Mouse (Mus musculus): ENCODE data around the gene Rxra.

Gene Rxra

GRCm38 (mm10) chr2:27676106-27676477, at the start of gene Rxra:
Rxra (plus strand) TSS chr2:27676440.
- DNase-seq (ENCODE audit: extremely low read depth, insufficient read length, low spot score) = peak; percentile 82

GRCm38 (mm10) chr2:27626604-27627003, 49.6 kb upstream of the Rxra start:
- no peak for DNase-seq (ENCODE audit: extremely low read depth, insufficient read length, low spot score)

- DNase-seq (ENCODE audit: extremely low read depth, insufficient read length, low spot score) = no peak
These were observed 45.5 kb upstream of the Rxra start for GRCm38 (mm10) chr2:27630601-27631285.

GRCm38 (mm10) chr2:27633471-27633870, 42.8 kb upstream of the Rxra start:
- no peak for DNase-seq (ENCODE audit: extremely low read depth, insufficient read length, low spot score)

GRCm38 (mm10) chr2:27634018-27634417, 42.2 kb upstream of the Rxra start:
- DNase-seq (ENCODE audit: extremely low read depth, insufficient read length, low spot score) = no peak

- no peak for DNase-seq (ENCODE audit: extremely low read depth, insufficient read length, low spot score)
These were observed 41.0 kb upstream of the Rxra start for GRCm38 (mm10) chr2:27635147-27635738.

GRCm38 (mm10) chr2:27636796-27637195, 39.4 kb upstream of the Rxra start:
- DNase-seq (ENCODE audit: extremely low read depth, insufficient read length, low spot score) = no peak

- no peak for DNase-seq (ENCODE audit: extremely low read depth, insufficient read length, low spot score)
These were observed 38.9 kb upstream of the Rxra start for GRCm38 (mm10) chr2:27637281-27637896.

- DNase-seq (ENCODE audit: extremely low read depth, insufficient read length, low spot score) = no peak
These were observed 36.5 kb upstream of the Rxra start for GRCm38 (mm10) chr2:27639631-27640334.

GRCm38 (mm10) chr2:27640900-27641479, 35.2 kb upstream of the Rxra start:
- no peak for DNase-seq (ENCODE audit: extremely low read depth, insufficient read length, low spot score)

- DNase-seq (ENCODE audit: extremely low read depth, insufficient read length, low spot score) = no peak
These were observed 31.6 kb upstream of the Rxra start for GRCm38 (mm10) chr2:27644547-27645120.

- DNase-seq (ENCODE audit: extremely low read depth, insufficient read length, low spot score) = no peak
These were observed 30.8 kb upstream of the Rxra start for GRCm38 (mm10) chr2:27645471-27645870.

- DNase-seq (ENCODE audit: extremely low read depth, insufficient read length, low spot score) = no peak
These were observed 26.2 kb upstream of the Rxra start for GRCm38 (mm10) chr2:27649862-27650661.

GRCm38 (mm10) chr2:27650991-27651390, 25.2 kb upstream of the Rxra start:
- DNase-seq (ENCODE audit: extremely low read depth, insufficient read length, low spot score) = no peak

- DNase-seq (ENCODE audit: extremely low read depth, insufficient read length, low spot score) = peak; percentile 55
These were observed 22.7 kb upstream of the Rxra start for GRCm38 (mm10) chr2:27653496-27654030.

- DNase-seq (ENCODE audit: extremely low read depth, insufficient read length, low spot score) = no peak
These were observed 21.7 kb upstream of the Rxra start for GRCm38 (mm10) chr2:27654321-27655232.

- DNase-seq (ENCODE audit: extremely low read depth, insufficient read length, low spot score) = no peak
These were observed 19.7 kb upstream of the Rxra start for GRCm38 (mm10) chr2:27656576-27656975.

- DNase-seq (ENCODE audit: extremely low read depth, insufficient read length, low spot score) = no peak
These were observed 11.0 kb upstream of the Rxra start for GRCm38 (mm10) chr2:27665284-27665683.

- DNase-seq (ENCODE audit: extremely low read depth, insufficient read length, low spot score) = no peak
These were observed 9.5 kb upstream of the Rxra start for GRCm38 (mm10) chr2:27666719-27667118.

Measured in 3134 (cell line).